Mouse (Mus musculus): ENCODE data around the gene Cxcl14. TPM values are rescaled to one million over a fixed set of nuclear protein-coding genes. Genes with fewer than 3 reads are reported as not detected.

Cxcl14 gene
- polyA plus RNA-seq, 1 experiment from 2014 or later = 88.1 TPM

DNA sequence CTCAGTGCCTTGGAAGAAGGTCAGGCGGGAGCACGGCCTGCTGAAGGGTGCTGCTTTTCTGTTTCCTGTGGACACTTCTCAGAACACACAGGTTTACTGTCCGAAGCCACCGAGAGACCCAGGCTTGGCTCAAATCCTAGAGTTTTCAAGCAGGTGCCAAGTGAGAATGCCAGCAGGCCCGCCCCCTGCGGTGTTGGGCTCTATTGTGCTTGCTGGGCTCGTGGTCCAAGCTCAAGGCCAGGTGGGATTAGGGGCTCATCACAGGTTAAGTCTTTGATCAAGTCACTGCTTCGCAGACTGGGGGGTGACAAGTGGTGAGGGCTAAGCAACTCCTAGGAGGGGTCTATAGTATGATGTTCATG is 289 bp upstream of the Cxcl14 start:
- DNase-seq (ENCODE audit: low spot score) = no peak
- H3K27me3 ChIP-seq (ENCODE audit: insufficient read depth, low read length) = peaks cover 30% of the 10 kb centered on the region
- no peak overlapping the region for H3K27ac ChIP-seq
- 15% methylated on average over 8 of the region's 8 CpGs for WGBS
- ATAC-seq (replicated peaks; ENCODE audit: low FRiP score, low read depth) = no peak
- 0 out of 2 replicates have a peak overlapping the region, but pooled peaks have one; percentile 53 for H3K9ac ChIP-seq (ENCODE audit: low read depth, low read length)
- H3K4me3 ChIP-seq (replicated peaks; ENCODE audit: low read depth, low read length) = peak overlapping the region; percentile 47
- no peaks in the 10 kb centered on the region for H3K36me3 ChIP-seq (ENCODE audit: insufficient read depth, low read length)
- H3K4me1 ChIP-seq (replicated peaks; ENCODE audit: insufficient read depth, low read length) = peaks cover 6% of the 10 kb centered on the region; the same call in 1 of the 2 replicates
- TF ChIP-seq CTCF (IDR thresholded peaks at IDR 0.05; ENCODE audit: low read depth) = no peak
- H3K9me3 ChIP-seq (replicated peaks; ENCODE audit: low read length) = no peaks in the 10 kb centered on the region
- peak overlapping the region; percentile 64 for H3K4me2 ChIP-seq (ENCODE audit: low read length)

DNA sequence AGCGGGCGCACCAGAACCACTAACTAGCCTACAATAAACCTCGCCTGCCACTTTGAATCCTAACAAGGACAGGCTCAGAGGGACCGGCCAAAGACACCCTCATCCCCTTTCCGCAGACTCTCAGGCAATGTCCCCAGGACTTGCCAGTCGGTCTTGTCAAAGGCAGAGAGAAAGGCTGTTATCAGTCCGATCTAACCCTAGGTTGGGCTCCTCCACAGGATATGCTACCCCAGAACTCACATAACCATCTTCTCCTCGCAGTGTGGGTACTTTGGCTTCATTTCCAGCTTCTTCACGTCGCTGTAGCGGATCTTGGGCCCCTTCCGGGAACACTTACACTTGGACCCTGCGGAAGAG is 787 bp downstream of the Cxcl14 start:
- ATAC-seq (replicated peaks; ENCODE audit: low FRiP score, low read depth) (no peak), DNase-seq (ENCODE audit: low spot score) (no peak)
- H3K4me2 ChIP-seq (ENCODE audit: low read length) = peak overlapping the region; percentile 64
- H3K27me3 ChIP-seq (ENCODE audit: insufficient read depth, low read length) = peaks cover 30% of the 10 kb centered on the region
- no peak for TF ChIP-seq CTCF (IDR thresholded peaks at IDR 0.05; ENCODE audit: low read depth)
- WGBS = 4% methylated on average over 13 of the region's 13 CpGs
- H3K9me3 ChIP-seq (replicated peaks; ENCODE audit: low read length) = no peaks in the 10 kb centered on the region
- H3K4me3 ChIP-seq (replicated peaks; ENCODE audit: low read depth, low read length) = peak overlapping the region; percentile 47
- H3K36me3 ChIP-seq (ENCODE audit: insufficient read depth, low read length) = no peaks in the 10 kb centered on the region
- H3K27ac ChIP-seq = no peak overlapping the region
- H3K4me1 ChIP-seq (replicated peaks; ENCODE audit: insufficient read depth, low read length) = peaks cover 6% of the 10 kb centered on the region; the same call in 1 of the 2 replicates
- H3K9ac ChIP-seq (ENCODE audit: low read depth, low read length) = peak overlapping the region; percentile 53

DNA sequence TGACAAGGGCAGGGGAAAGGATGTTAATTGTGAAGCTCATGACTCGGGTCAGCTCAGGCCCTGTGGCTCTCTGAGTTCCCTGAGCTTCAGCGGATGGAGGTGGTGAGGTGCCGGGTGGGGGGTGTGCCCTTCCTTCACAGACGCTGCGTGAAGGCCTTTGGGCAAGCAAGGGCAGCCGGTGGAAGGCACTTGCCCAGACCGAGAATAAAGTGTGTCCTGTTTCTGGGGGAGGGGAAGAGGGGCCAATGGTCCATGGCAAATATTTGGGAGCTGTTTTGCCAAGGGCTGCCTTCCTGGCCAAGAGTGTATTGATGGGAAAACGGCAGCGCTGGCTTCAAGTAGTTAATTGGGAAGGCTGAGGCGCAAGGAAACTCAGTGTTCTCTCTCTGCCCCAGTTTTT is 1.4 kb downstream of the Cxcl14 start:
- H3K4me2 ChIP-seq (ENCODE audit: low read length) = peak overlapping the region; percentile 64
- H3K36me3 ChIP-seq (ENCODE audit: insufficient read depth, low read length) = no peaks in the 10 kb centered on the region
- no peak overlapping the region for H3K27ac ChIP-seq
- H3K4me3 ChIP-seq (replicated peaks; ENCODE audit: low read depth, low read length) = peak overlapping the region; percentile 47
- peaks cover 6% of the 10 kb centered on the region; the same call in 1 of the 2 replicates for H3K4me1 ChIP-seq (replicated peaks; ENCODE audit: insufficient read depth, low read length)
- H3K27me3 ChIP-seq (ENCODE audit: insufficient read depth, low read length) = peaks cover 30% of the 10 kb centered on the region
- no peaks in the 10 kb centered on the region for H3K9me3 ChIP-seq (replicated peaks; ENCODE audit: low read length)
- no peak for ATAC-seq (replicated peaks; ENCODE audit: low FRiP score, low read depth)
- no peak for DNase-seq (ENCODE audit: low spot score)
- peak overlapping the region; percentile 53; the same call in 1 of the 2 replicates for H3K9ac ChIP-seq (ENCODE audit: low read depth, low read length)
- 10% methylated on average over 10 of the region's 10 CpGs for WGBS
- no peak for TF ChIP-seq CTCF (IDR thresholded peaks at IDR 0.05; ENCODE audit: low read depth)

DNA sequence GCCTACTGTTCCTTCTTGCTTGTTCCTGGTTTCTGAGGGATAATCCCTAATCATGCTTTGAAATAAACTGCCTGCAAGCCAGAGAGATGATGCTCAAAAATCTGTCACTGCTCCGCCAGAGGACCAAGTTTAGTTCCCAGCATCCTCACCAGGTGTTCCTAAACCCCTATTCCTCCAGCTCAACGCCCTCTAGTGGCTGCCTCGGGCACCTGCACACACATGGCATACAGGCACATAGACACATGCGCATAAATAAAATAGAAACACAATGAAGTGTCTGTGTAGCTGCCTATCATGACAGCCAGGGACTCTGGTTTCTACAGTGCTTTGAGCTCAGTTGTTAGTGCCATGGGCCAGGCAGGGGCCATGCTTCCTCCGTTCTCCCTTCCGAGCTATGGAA is 6.4 kb downstream of the Cxcl14 start:
- no peak overlapping the region for H3K4me2 ChIP-seq (ENCODE audit: low read length)
- H3K27me3 ChIP-seq (ENCODE audit: insufficient read depth, low read length) = peaks cover 8% of the 10 kb centered on the region; the same call in 1 of the 2 replicates
- no peaks in the 10 kb centered on the region for H3K36me3 ChIP-seq (ENCODE audit: insufficient read depth, low read length)
- TF ChIP-seq CTCF (IDR thresholded peaks at IDR 0.05; ENCODE audit: low read depth) = peak; percentile 45
- no peak overlapping the region for H3K27ac ChIP-seq
- no peak overlapping the region for H3K9ac ChIP-seq (ENCODE audit: low read depth, low read length)
- no peak for ATAC-seq (replicated peaks; ENCODE audit: low FRiP score, low read depth)
- no peak for DNase-seq (ENCODE audit: low spot score)
- H3K4me3 ChIP-seq (replicated peaks; ENCODE audit: low read depth, low read length) = no peak overlapping the region
- H3K4me1 ChIP-seq (replicated peaks; ENCODE audit: insufficient read depth, low read length) = no peaks in the 10 kb centered on the region
- no peaks in the 10 kb centered on the region for H3K9me3 ChIP-seq (replicated peaks; ENCODE audit: low read length)
- 85% methylated on average over 6 of the region's 6 CpGs for WGBS

DNA sequence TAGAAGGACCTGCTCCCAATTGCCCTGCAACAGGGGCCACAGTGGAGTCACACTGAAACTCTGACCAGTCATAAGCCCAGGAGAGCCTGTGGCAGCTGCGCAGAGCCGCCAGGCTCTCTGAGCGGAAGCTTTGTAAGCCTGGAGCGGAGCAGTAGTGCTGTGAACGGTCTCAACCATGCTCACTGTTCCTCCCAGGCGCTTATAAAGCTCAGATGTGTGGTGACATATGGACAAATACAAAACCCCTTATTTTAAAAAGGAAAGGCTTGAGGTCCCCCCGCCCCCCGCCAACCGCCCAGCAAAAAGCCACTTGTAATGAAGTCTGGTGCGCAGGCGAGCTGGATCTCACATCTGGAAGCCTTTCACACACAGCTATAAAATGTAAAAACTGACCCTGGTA is 7.1 kb downstream of the Cxcl14 start:
- H3K27ac ChIP-seq = no peak overlapping the region
- no peak for TF ChIP-seq CTCF (IDR thresholded peaks at IDR 0.05; ENCODE audit: low read depth)
- WGBS = 73% methylated on average over 11 of the region's 11 CpGs
- no peak for DNase-seq (ENCODE audit: low spot score)
- H3K4me3 ChIP-seq (replicated peaks; ENCODE audit: low read depth, low read length) = no peak overlapping the region
- no peak overlapping the region for H3K4me2 ChIP-seq (ENCODE audit: low read length)
- no peaks in the 10 kb centered on the region for H3K9me3 ChIP-seq (replicated peaks; ENCODE audit: low read length)
- H3K9ac ChIP-seq (ENCODE audit: low read depth, low read length) = no peak overlapping the region
- peaks cover 5% of the 10 kb centered on the region; the same call in 1 of the 2 replicates for H3K27me3 ChIP-seq (ENCODE audit: insufficient read depth, low read length)
- no peak for ATAC-seq (replicated peaks; ENCODE audit: low FRiP score, low read depth)
- no peaks in the 10 kb centered on the region for H3K36me3 ChIP-seq (ENCODE audit: insufficient read depth, low read length)
- H3K4me1 ChIP-seq (replicated peaks; ENCODE audit: insufficient read depth, low read length) = no peaks in the 10 kb centered on the region

DNA sequence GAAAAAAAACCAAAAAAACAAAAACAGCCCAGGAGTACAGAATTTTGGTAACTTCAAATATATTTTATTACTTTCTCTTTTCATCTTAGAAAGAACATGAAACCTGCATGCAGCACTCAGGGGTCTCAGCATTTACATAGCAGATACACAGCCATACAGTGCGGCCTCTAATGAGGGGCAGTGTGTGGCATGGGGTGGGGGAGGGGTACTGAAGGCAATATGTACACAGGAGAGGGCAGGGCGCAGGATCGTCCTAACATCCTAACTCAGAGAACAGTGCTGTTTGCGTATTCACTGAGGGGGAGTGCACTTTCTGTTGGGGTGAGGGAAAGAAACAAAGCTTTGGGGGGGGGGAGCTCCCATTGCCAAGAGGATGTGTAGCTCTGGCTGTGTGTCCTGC is 7.8 kb downstream of the Cxcl14 start:
- H3K9me3 ChIP-seq (replicated peaks; ENCODE audit: low read length) = no peaks in the 10 kb centered on the region
- no peaks in the 10 kb centered on the region for H3K4me1 ChIP-seq (replicated peaks; ENCODE audit: insufficient read depth, low read length)
- TF ChIP-seq CTCF (IDR thresholded peaks at IDR 0.05; ENCODE audit: low read depth) = no peak
- peaks cover 3% of the 10 kb centered on the region; the same call in 1 of the 2 replicates for H3K27me3 ChIP-seq (ENCODE audit: insufficient read depth, low read length)
- DNase-seq (ENCODE audit: low spot score) = no peak
- WGBS = 58% methylated on average over 4 of the region's 4 CpGs
- H3K9ac ChIP-seq (ENCODE audit: low read depth, low read length) = no peak overlapping the region
- H3K27ac ChIP-seq = no peak overlapping the region
- no peaks in the 10 kb centered on the region for H3K36me3 ChIP-seq (ENCODE audit: insufficient read depth, low read length)
- no peak overlapping the region for H3K4me2 ChIP-seq (ENCODE audit: low read length)
- H3K4me3 ChIP-seq (replicated peaks; ENCODE audit: low read depth, low read length) = no peak overlapping the region
- no peak for ATAC-seq (replicated peaks; ENCODE audit: low FRiP score, low read depth)

DNA sequence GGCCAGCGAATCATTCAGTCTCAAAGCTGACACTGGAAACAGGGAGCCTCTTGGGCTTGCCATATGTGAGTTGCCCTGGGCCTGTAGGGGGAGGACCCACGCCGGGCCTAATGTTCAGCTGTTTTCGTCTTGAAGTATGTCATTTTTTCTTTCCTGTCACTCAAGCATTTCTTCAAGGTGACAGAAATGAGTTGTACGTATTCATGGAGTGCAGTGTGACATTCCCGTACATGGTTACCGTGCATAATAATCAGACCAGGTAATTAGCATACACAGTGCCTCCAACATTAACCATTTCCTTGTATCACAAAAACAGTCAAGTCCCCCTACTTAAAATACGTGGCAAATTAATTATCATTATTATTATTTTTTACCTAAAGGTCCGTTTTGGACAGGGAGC is 9.3 kb downstream of the Cxcl14 start:
- no peak overlapping the region for H3K4me3 ChIP-seq (replicated peaks; ENCODE audit: low read depth, low read length)
- H3K36me3 ChIP-seq (ENCODE audit: insufficient read depth, low read length) = no peaks in the 10 kb centered on the region
- no peak for TF ChIP-seq CTCF (IDR thresholded peaks at IDR 0.05; ENCODE audit: low read depth)
- H3K27me3 ChIP-seq (ENCODE audit: insufficient read depth, low read length) = no peaks in the 10 kb centered on the region
- DNase-seq (ENCODE audit: low spot score) = no peak
- no peak overlapping the region for H3K4me2 ChIP-seq (ENCODE audit: low read length)
- no peak for ATAC-seq (replicated peaks; ENCODE audit: low FRiP score, low read depth)
- H3K9ac ChIP-seq (ENCODE audit: low read depth, low read length) = no peak overlapping the region
- no peak overlapping the region for H3K27ac ChIP-seq
- H3K9me3 ChIP-seq (replicated peaks; ENCODE audit: low read length) = no peaks in the 10 kb centered on the region
- H3K4me1 ChIP-seq (replicated peaks; ENCODE audit: insufficient read depth, low read length) = no peaks in the 10 kb centered on the region
- WGBS = 68% methylated on average over 9 of the region's 9 CpGs
